ENCODE assay signal across 9 mouse cellular contexts in the genomic region with DNA sequence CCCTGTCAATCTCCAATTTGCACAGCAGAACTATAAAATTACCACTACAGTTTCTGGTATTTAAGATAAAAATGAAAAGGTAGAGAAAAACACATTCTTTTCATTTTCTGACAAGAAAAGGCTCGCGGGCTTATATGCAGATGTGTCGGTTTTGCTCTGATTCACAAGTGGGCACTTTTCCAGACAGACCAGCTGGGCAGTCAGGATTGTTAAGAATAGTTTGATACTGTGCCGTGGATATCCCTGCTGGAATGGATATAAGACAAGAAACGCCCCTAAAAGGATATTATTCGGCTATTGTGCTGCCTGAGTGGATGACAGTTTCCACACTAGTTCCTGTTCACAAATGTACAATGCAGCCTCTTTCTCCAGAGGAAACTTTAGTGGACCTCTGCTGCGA.
A peak's percentile ranks its signal among the peaks of the same experiment; 100 is the strongest.
DNase-seq lines count a peak whose midpoint lies in the region; ATAC-seq and TF ChIP-seq lines count a peak whose summit lies in the region.
"Had no signal": no experiment of that assay in that cellular context is flagged by ENCODE, and none has a peak within 500 bp of the region (broad histone marks: within the 10 kb centered on the region; RNA-seq: fewer than 3 reads in every experiment).

No protein-coding gene starts in this region.

- intact Hi-C loops in heart, postnatal 36 days (cut with DNase I) = no loop called here

- H3K4me2 ChIP-seq in forebrain, postnatal 0 days (ENCODE audit: low read depth) = no peak overlapping the region

- no peak for TF ChIP-seq CTCF in forebrain, postnatal 0 days (IDR thresholded peaks at IDR 0.05; ENCODE audit: low read depth)

- ATAC-seq in forebrain, postnatal 0 days = no peak

- 22% methylated on average over 7 of the region's 7 CpGs for WGBS in forebrain, postnatal 0 days

- H3K27ac ChIP-seq in forebrain, postnatal 0 days (ENCODE audit: low read depth, low read length) = no peak overlapping the region

- H3K27me3 ChIP-seq in forebrain, postnatal 0 days (ENCODE audit: insufficient read depth, low read length) = no peaks in the 10 kb centered on the region

- H3K4me3 ChIP-seq in forebrain, postnatal 0 days (ENCODE audit: low read depth, low read length) = no peak overlapping the region

- DNase-seq in heart, adult 8-10 months (ENCODE audit: low spot score) = peak; percentile 26
- DNase-seq in heart, postnatal 36 days = no peak
- peak; percentile 37 to 43 for DNase-seq in kidney, postnatal 4 days
- DNase-seq in kidney, adult 18-20 months = no peak
- peak; percentile 54 for DNase-seq in adrenal gland, postnatal 14 days
- peak; percentile 47 for DNase-seq in forebrain, postnatal 0 days
- no peak for DNase-seq in testis, postnatal 10 days (ENCODE audit: low spot score)
- no peak for DNase-seq in testis, postnatal 14 days (ENCODE audit: low spot score)
- DNase-seq: thymus, postnatal 36 days had no signal

- no peaks in the 10 kb centered on the region for H3K36me3 ChIP-seq in forebrain, postnatal 0 days (ENCODE audit: insufficient read depth)

- no peaks in the 10 kb centered on the region for H3K9me3 ChIP-seq in forebrain, postnatal 0 days (ENCODE audit: low read length)

- no peak overlapping the region for H3K9ac ChIP-seq in forebrain, postnatal 0 days

- peaks cover 5% of the 10 kb centered on the region; the same call in 1 of the 2 replicates for H3K4me1 ChIP-seq in forebrain, postnatal 0 days (ENCODE audit: insufficient read depth)

Comparison
In these comparisons a context has a peak if more than half of its experiments do, and no peak if none do; other contexts are left out.
1. DNase-seq: peak in heart, adult 8-10 months (single experiment), kidney, postnatal 4 days (2 of 2), adrenal gland, postnatal 14 days (single experiment) and forebrain, postnatal 0 days (single experiment); none in heart, postnatal 36 days (0 of 2), kidney, adult 18-20 months (single experiment), testis, postnatal 10 days (single experiment) and testis, postnatal 14 days (single experiment).